7 mouse cellular contexts compared by ENCODE assay signal in genomic region chr12:8922369-8923124, GRCm38 (mm10). TPM values are rescaled to one million over a fixed set of nuclear protein-coding genes. Genes with fewer than 3 reads are reported as not detected.
DNase-seq lines count a peak whose midpoint lies in the region; ATAC-seq and TF ChIP-seq lines count a peak whose summit lies in the region.

No protein-coding gene starts in this region.

- WGBS in embryonic facial prominence, embryonic 14.5 days: 1% methylated on average over 30 of the region's 30 CpGs
- 6% methylated on average over 30 of the region's 30 CpGs for WGBS in midbrain, embryonic 15.5 days

- no peaks in the 10 kb centered on the region for H3K27me3 ChIP-seq in embryonic facial prominence, embryonic 14.5 days (replicated peaks; ENCODE audit: control insufficient read depth, insufficient read depth, low read length)
- H3K27me3 ChIP-seq in midbrain, embryonic 15.5 days (replicated peaks): no peaks in the 10 kb centered on the region

- peak; percentile 27 for DNase-seq in retina, embryonic 14.5 days (ENCODE audit: low spot score)
- DNase-seq in retina, postnatal 1 day: no peak
- DNase-seq in embryonic facial prominence, embryonic 14.5 days (ENCODE audit: low spot score): no peak
- peak in 1 of 2 experiments; percentile 20 for DNase-seq in layer of hippocampus, adult 2 months (ENCODE audit: low spot score in 2 of 2)
- DNase-seq in adrenal gland, adult (ENCODE audit: inconsistent age in 2 of 2, low spot score in 1 of 2): no peak
- DNase-seq in cerebellum, adult 11-12 months: no peak

- H3K4me2 ChIP-seq in embryonic facial prominence, embryonic 14.5 days (ENCODE audit: low read depth, low read length): peak overlapping the region; percentile 82
- peak overlapping the region; percentile 69 for H3K4me2 ChIP-seq in midbrain, embryonic 15.5 days

- TF ChIP-seq CTCF in layer of hippocampus, adult 2 months (conservative IDR thresholded peaks at IDR 0.05): no peak

- H3K27ac ChIP-seq in embryonic facial prominence, embryonic 14.5 days (replicated peaks; ENCODE audit: low read depth, low read length): peak overlapping the region; percentile 99
- H3K27ac ChIP-seq in layer of hippocampus, adult 2 months: peak overlapping the region; percentile 99
- H3K27ac ChIP-seq in midbrain, embryonic 15.5 days: peak overlapping the region; percentile 90

- ATAC-seq in embryonic facial prominence, embryonic 14.5 days (ENCODE audit: low read depth): no peak
- no peak for ATAC-seq in midbrain, embryonic 15.5 days (replicated peaks)

- no peaks in the 10 kb centered on the region for H3K9me3 ChIP-seq in embryonic facial prominence, embryonic 14.5 days (ENCODE audit: control insufficient read depth, low read length)
- H3K9me3 ChIP-seq in midbrain, embryonic 15.5 days: no peaks in the 10 kb centered on the region

- peak overlapping the region; percentile 89 for H3K9ac ChIP-seq in embryonic facial prominence, embryonic 14.5 days (ENCODE audit: low read depth, low read length)
- H3K9ac ChIP-seq in midbrain, embryonic 15.5 days: peak overlapping the region; percentile 73

- peaks cover 10% of the 10 kb centered on the region; the same call in 1 of the 2 replicates for H3K36me3 ChIP-seq in embryonic facial prominence, embryonic 14.5 days (ENCODE audit: control insufficient read depth, insufficient read depth, low read length)
- 0 out of 2 replicates have a peak, but pooled peaks cover 4% of the 10 kb centered on the region for H3K36me3 ChIP-seq in midbrain, embryonic 15.5 days (replicated peaks)

- peaks cover 25% of the 10 kb centered on the region for H3K4me1 ChIP-seq in embryonic facial prominence, embryonic 14.5 days (ENCODE audit: control insufficient read depth, insufficient read depth, low read length)
- peaks cover 28% of the 10 kb centered on the region for H3K4me1 ChIP-seq in midbrain, embryonic 15.5 days

- H3K4me3 ChIP-seq in embryonic facial prominence, embryonic 14.5 days (ENCODE audit: low read depth, low read length): peak overlapping the region; percentile 62
- H3K4me3 ChIP-seq in layer of hippocampus, adult 2 months: peak overlapping the region; percentile 97
- peak overlapping the region; percentile 63 for H3K4me3 ChIP-seq in midbrain, embryonic 15.5 days

RNA-seq across cellular contexts. Expression of gene Laptm4a, which starts 1.1 kb away (rescaled TPM):
- polyA plus RNA-seq in embryonic facial prominence, embryonic 14.5 days (2014; fragmentation: Nextera tagmentation; extraction: Ambion mirVana): 386 and 396 TPM in 2 replicates
- 100 to 1,000 TPM; 208 to 222 TPM for total RNA-seq in layer of hippocampus, adult 2 months (2021)
- polyA plus RNA-seq in midbrain, embryonic 15.5 days (2015; fragmentation: Nextera tagmentation; extraction: Ambion mirVana): 171 and 181 TPM in 2 replicates

RNA-seq across cellular contexts. Expression of gene Matn3, which starts 25.2 kb away (rescaled TPM):
- polyA plus RNA-seq in embryonic facial prominence, embryonic 14.5 days (2014; fragmentation: Nextera tagmentation; extraction: Ambion mirVana): 11.1 and 22.0 TPM in 2 replicates
- total RNA-seq in layer of hippocampus, adult 2 months (2021): not detected
- 0.19 TPM in 1 of 2 replicates, not detected in the other for polyA plus RNA-seq in midbrain, embryonic 15.5 days (2015; fragmentation: Nextera tagmentation; extraction: Ambion mirVana)

RNA-seq across cellular contexts. Expression of gene Wdr35, which starts 51.1 kb away (rescaled TPM):
- polyA plus RNA-seq in embryonic facial prominence, embryonic 14.5 days (2014; fragmentation: Nextera tagmentation; extraction: Ambion mirVana): 19.9 and 20.1 TPM in 2 replicates
- 10 to 100 TPM; 36.7 to 49.3 TPM for total RNA-seq in layer of hippocampus, adult 2 months (2021)
- 23.1 and 24.0 TPM in 2 replicates for polyA plus RNA-seq in midbrain, embryonic 15.5 days (2015; fragmentation: Nextera tagmentation; extraction: Ambion mirVana)

Comparison
In these comparisons a context has a peak if more than half of its experiments do, and no peak if none do; other contexts are left out.
1. RNA of gene Matn3, which starts 25.2 kb away (polyA plus RNA-seq): 11.1 to 22.0 TPM in embryonic facial prominence, embryonic 14.5 days; 0.19 TPM in midbrain, embryonic 15.5 days; every median in the first group is over 10 times any median in the second.
2. Peak in every context shown above with its lines, with median percentiles within 50 percentile points of each other: H3K27ac ChIP-seq and H3K4me3 ChIP-seq.